Mouse (Mus musculus) bone marrow, adult 2 months (tissue): ENCODE measurements around the gene Zdhhc14. TPM values are rescaled to one million over a fixed set of nuclear protein-coding genes. Genes with fewer than 3 reads are reported as not detected.

Source experiments
- H3K27ac ChIP-seq: fragments of 200-500 bp; 2 replicates; pipeline ENCODE4 v1.5.1; 2012; ENCODE audit warnings: low read depth, mild to moderate bottlenecking, control low read depth, inconsistent platforms, low read length; ENCODE audit not compliant: control insufficient read depth, poor library complexity, insufficient read depth
- H3K4me1 ChIP-seq: fragments of 200-500 bp; 2 replicates; pipeline ENCODE4 v1.6.1; 2011; ENCODE audit warnings: low read length; ENCODE audit not compliant: control insufficient read depth, insufficient read depth
- H3K4me3 ChIP-seq: fragments of 200-500 bp; replicated peaks from 2 replicates; pipeline ENCODE3; 2011; ENCODE audit warnings: mild to moderate bottlenecking, low read depth, low read length, control low read depth; ENCODE audit not compliant: control insufficient read depth
- CTCF ChIP-seq: fragments of 200-500 bp; IDR thresholded peaks from 2 replicates; pipeline ENCODE4 v1.5.1; 2011; ENCODE audit warnings: low read length, control low read depth; ENCODE audit not compliant: control insufficient read depth, insufficient read depth
- POLR2A ChIP-seq: fragments of 200-500 bp; IDR thresholded peaks from 2 replicates; pipeline ENCODE4 v1.6.1; 2011; ENCODE audit warnings: low read depth, mild to moderate bottlenecking, control low read depth, low read length, borderline replicate concordance; ENCODE audit not compliant: control insufficient read depth
- WGBS: fragments of 180-500 bp; shearing (Covaris S2); methylation state at CpG from one replicate; pipeline ENCODE4 v1.1.7; 2018; 5-methylcytosine and 5-hydroxymethylcytosine counted together
- polyA plus RNA-seq: library from polyadenylated mRNA; stranded (reverse); fragments of >200 nt; gene quantifications from 2 replicates; pipeline ENCODE4 v1.2.4, GENCODE M21; 2011; ENCODE audit warnings: low replicate concordance; ENCODE audit not compliant: missing spikeins, insufficient read depth, insufficient read length

Gene Zdhhc14
- polyA plus RNA-seq, 1 experiment, result 22.3 TPM

DNA sequence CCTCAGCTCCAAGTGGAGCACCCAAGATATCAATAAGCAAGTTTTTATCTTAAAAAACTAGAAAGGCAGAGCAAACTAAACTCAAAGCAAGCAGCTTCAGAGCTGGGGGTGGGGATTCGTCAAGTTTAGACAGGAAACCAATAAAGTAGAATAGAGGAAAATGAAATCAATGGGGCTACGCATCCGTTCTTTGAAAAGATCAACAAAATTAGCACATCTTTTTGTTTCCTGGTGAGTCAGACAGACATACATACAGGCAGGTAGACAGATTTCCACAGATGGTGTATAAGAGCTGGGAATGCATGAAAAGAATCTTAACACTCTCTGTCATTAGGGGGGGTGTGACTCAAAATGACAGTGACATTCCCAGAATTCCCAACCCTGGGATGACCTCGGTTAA lies 159.2 kb downstream of the Zdhhc14 start:
- 84% methylated on average over 4 of the region's 4 CpGs for WGBS

DNA sequence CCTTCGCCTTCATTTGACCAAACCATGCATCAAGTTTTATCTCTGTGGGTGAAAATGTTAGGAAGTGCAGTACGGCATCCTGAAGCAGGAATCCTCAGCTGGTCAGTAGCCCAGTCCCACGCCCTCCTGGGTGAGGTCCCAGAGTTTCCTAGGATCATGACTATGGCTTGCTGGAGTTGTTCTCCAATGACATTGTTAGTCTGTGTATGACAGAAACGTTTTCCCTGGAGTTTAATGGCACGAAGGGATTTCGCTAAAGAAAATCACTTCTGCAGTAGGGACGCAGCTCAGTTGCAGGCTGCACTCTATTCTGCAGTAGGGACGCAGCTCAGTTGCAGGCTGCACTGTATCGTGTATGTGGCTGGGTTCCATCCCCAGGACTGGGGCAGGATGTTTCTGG lies 161.6 kb downstream of the Zdhhc14 start:
- Histone ChIP-seq H3K27ac (no peak overlapping the region), H3K4me3 (no peak overlapping the region), H3K4me1 (no peaks in the 10 kb centered on the region)
- 89% methylated on average over 9 of the region's 9 CpGs for WGBS
- TF ChIP-seq POLR2A (no peak), CTCF (no peak)

More for the DNA sequence above, 159.2 kb downstream of the Zdhhc14 start:
- Histone ChIP-seq H3K27ac (no peak overlapping the region), H3K4me1 (no peaks in the 10 kb centered on the region), H3K4me3 (no peak overlapping the region)
- TF ChIP-seq POLR2A (no peak), CTCF (no peak)

DNA sequence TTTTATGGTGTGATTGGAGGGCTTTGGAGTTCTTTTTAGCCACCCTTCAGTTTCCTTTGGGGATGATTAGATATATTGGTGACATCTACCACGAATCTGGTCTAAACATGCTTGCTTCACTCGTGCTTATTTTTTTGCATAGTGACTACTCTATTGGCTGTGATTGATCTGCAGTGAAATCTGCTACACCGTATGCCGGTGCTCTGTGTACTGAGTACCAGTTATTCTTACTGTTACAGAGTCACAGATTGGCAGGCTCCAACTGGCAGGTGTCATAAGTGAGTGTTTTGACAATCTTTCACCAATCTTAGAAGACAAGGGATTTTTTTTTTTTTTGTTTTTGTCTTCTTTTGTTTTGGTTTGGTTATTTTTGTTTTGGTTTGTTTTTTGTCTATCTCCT lies 163.2 kb downstream of the Zdhhc14 start:
- H3K4me3 ChIP-seq, result no peak overlapping the region
- WGBS, result 90% methylated on average over 4 of the region's 4 CpGs
- H3K4me1 ChIP-seq, result no peaks in the 10 kb centered on the region
- no peak overlapping the region for H3K27ac ChIP-seq
- TF ChIP-seq POLR2A, result no peak

DNA sequence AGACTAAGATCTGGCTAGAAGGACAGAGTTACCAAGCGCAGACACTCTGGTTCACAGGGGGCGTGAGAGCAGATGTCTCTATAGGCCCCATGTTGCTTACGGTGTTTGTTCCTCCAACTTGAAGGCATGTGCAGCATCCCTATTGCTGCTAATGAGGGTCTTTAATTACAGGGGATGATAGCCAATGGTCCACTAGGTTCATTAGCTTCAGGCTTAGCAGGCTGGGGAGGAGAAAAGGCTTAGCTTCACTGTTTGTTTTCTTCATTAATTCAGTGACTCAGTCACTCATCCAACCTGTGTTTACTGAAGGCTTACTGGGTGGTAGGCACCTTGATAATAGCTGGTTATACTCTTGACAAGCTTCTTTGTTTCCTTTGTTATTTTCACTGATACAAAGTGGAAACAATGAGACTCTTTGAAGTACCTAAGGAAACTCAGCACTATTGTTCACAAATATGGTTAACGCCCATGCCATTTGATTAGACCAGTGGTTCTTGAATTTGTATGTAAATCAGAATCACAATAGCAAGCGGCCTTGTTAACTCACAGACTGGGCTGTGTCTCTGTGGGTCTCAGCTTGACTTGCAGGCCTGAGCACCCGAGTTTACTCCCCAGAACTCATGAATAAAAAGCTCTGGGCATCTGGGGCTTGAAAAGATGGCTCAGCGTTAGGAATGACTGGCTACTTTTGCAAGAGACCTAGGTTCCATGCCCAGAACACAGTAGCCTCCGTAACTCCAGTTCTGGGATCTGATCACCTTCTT lies 168.1 kb downstream of the Zdhhc14 start:
- WGBS, result 87% methylated on average over 8 of the region's 8 CpGs
- Histone ChIP-seq H3K4me3 (no peak overlapping the region), H3K4me1 (no peaks in the 10 kb centered on the region), H3K27ac (no peak overlapping the region)
- no peak for TF ChIP-seq CTCF
- TF ChIP-seq POLR2A, result no peak

DNA sequence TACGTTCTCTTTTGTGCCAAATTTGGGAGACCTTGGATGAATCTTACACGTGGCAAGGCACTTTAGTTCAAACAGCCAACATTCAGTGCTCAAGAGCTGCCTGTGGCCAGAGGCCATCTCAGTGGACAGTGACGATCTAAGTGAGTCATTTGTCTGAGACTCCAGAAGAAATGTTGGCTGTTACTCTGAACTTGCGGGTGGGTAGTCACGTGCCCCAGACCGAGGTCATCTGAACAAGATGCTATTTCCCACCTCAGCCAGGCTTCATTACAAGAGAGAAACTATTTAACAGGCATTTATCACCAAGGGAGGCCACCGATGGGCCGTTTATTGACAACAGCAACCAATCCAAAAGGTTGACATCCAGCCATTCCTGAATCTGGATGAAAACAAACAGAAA lies 174.3 kb downstream of the Zdhhc14 start:
- 92% methylated on average over 8 of the region's 8 CpGs for WGBS
- TF ChIP-seq CTCF, result no peak

DNA sequence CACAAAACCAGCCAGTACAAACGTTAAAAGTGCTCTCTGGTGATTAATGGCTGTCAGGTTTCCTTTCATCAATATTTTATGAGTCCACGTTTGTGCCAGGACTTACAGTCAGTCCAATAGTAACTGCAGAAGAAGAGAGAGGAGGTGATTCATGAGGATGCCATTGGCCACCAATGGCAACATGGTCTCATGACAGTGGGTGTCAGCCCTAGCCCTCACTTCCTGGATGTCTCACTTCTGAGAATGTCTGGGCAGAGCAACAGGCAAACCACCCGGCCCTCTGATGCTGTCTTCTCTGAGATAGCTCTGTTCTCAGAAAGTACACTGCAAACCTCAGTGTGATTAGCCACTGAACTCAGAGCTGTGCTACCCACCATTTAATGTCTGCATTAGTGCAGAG lies 176.1 kb downstream of the Zdhhc14 start:
- Histone ChIP-seq H3K27ac (no peak overlapping the region), H3K4me3 (no peak overlapping the region), H3K4me1 (no peaks in the 10 kb centered on the region)
- TF ChIP-seq CTCF, result no peak
- no peak for TF ChIP-seq POLR2A
- WGBS, result 58% methylated on average over 3 of the region's 3 CpGs

More for the DNA sequence above, 174.3 kb downstream of the Zdhhc14 start:
- Histone ChIP-seq H3K4me3 (no peak overlapping the region), H3K27ac (no peak overlapping the region), H3K4me1 (no peaks in the 10 kb centered on the region)

DNA sequence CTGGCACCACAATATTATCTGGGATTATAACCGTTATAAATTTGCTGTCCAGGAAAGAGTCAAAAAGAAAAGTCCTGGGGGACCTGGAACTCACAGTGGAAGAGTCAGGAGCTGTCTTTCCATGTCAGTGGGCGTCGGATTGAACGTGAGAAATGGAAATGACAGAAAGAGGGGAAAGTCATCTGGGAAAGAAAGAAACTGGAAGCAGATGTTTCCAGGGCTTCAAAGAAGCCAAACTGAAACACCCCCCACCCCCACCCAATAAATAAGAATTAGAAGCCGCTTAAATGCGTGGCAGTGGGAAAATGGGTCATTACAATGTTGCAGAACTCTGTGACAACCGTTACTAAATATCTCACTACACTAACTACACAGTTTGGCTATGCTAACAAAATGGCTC lies 176.6 kb downstream of the Zdhhc14 start:
- Histone ChIP-seq H3K4me3 (no peak overlapping the region), H3K27ac (no peak overlapping the region), H3K4me1 (no peaks in the 10 kb centered on the region)
- TF ChIP-seq CTCF, result no peak
- TF ChIP-seq POLR2A, result no peak
- 89% methylated on average over 7 of the region's 7 CpGs for WGBS

DNA sequence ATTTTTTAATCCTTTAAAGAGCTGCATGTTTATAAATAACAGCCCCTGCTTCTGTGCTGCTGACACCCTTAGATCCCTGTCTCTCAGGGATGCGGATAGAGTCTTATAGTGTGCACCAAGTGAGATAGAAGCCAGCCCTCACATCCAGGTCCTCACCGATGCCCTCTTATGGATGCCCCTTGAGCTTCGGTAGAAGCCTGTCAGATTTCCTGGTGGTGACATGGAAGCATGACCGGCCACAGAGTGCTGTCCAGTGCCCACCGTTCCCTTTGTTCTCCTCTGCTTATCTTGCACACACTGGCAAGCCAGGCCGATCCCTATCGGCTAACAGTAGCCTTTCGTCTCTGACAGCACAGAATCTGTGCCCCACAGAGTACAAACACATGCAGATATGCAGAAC lies 183.6 kb downstream of the Zdhhc14 start:
- TF ChIP-seq POLR2A (no peak), CTCF (peak; percentile 3; the same call in 1 of the 2 replicates)
- H3K4me1 ChIP-seq, result no peaks in the 10 kb centered on the region
- 84% methylated on average over 8 of the region's 8 CpGs for WGBS
- no peak overlapping the region for H3K27ac ChIP-seq
- no peak overlapping the region for H3K4me3 ChIP-seq

DNA sequence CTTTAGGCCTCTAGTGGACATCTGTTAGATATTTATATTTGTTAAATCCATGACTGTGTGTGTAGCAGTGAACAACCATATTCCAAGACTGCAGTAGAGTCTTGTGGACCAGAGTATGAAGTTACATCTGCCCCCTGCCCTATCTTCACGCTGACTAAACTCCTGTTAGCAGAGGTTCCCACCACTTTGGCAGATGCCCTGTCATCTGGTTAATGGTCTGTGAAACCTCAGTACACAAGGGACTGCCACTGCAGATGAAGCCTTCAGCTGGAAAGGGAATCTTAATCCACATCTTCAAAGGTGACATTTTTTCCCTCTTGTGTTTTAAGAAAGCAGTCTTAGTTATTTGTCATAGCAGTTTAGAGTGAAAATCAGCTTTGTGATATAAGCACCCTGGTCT lies 187.0 kb downstream of the Zdhhc14 start:
- Histone ChIP-seq H3K4me1 (no peaks in the 10 kb centered on the region), H3K27ac (no peak overlapping the region), H3K4me3 (no peak overlapping the region)
- no peak for TF ChIP-seq CTCF
- TF ChIP-seq POLR2A, result no peak
- WGBS, result 59% methylated on average over 1 of the region's 1 CpGs
